Mouse (Mus musculus) bone marrow, adult 2 months (tissue): ENCODE measurements around the gene Il2ra.

Source experiments
- CTCF ChIP-seq: fragments of 200-500 bp; IDR thresholded peaks from 2 replicates; pipeline ENCODE4 v1.5.1; 2011; ENCODE audit warnings: low read length, control low read depth; ENCODE audit not compliant: control insufficient read depth, insufficient read depth
- POLR2A ChIP-seq: fragments of 200-500 bp; IDR thresholded peaks from 2 replicates; pipeline ENCODE4 v1.6.1; 2011; ENCODE audit warnings: low read depth, mild to moderate bottlenecking, control low read depth, low read length, borderline replicate concordance; ENCODE audit not compliant: control insufficient read depth

DNA sequence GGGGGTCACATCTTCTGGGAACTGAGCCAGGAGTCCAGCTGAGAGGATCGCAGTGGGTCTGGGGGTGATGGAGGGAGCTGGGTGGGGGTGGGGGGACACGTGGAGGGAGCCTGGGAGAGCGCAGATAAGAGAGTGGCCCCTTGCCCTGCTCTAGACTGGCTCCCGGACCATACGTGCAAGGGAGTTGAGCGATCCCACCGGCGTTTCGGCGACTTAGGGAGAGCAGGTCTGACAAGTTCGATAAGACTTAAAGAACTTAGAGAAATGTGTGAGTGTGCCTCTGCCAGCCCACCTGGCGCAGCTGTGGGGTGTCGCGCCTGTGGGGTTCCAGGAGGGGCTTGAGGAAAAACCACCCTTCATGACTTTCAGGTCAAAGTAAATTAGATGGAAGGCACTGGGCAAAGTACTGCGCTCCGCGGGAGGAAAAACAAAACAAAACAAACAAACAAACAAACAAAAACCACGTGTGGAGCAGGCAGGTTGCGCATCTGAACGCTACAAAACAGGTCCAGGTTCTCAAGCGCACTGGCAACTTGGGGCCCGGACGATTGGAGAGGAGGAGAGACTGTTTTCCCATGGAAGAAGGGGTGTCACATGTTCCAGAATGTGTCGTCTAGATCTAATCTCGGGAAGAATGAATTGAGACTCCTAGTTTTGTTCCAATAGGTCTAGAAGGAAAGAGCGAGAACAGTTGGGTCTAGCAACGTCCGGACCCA lies 63.6 kb downstream of the Il2ra start:
- TF ChIP-seq CTCF (no peak), POLR2A (no peak)
